Mouse (Mus musculus) testis, adult 2 months (tissue): ENCODE results near the gene Dst.

ENCODE experiments used
- CTCF ChIP-seq: fragments of 200-500 bp; IDR thresholded peaks from 2 replicates; pipeline ENCODE4 v1.5.1; 2012; ENCODE audit warnings: low read depth, mild to moderate bottlenecking, inconsistent platforms, low read length, moderate library complexity; ENCODE audit not compliant: control insufficient read depth, insufficient read depth, insufficient replicate concordance
- POLR2A ChIP-seq: fragments of 200-500 bp; IDR thresholded peaks from 2 replicates; pipeline ENCODE4 v1.6.1; 2012; ENCODE audit warnings: low read depth, mild to moderate bottlenecking, inconsistent platforms, low read length, moderate library complexity; ENCODE audit not compliant: control insufficient read depth

DNA sequence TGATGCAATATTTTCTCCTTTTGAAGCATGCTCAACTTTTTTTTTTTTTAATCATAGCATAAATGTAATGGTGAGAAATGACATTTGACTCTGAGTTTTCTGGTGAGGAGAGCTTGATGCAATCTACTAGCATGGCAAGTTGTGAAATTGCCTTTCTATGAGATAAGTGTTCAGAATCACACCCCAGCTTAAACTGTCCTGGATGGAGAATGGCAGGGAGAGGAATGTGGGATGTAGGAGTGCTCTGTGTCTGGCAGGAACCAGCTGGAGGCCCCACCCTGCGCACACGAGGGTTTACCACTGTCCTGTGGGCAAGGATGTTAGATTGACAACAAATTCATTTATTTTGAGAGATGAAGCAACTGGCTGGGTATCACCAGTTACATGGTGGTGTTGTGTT is 202.8 kb downstream of the Dst start:
- TF ChIP-seq CTCF: no peak
- TF ChIP-seq POLR2A: no peak
